Mouse (Mus musculus): ENCODE results near the gene Snurf.

The Snurf gene

GRCm38 (mm10) chr7:60004606-60005330 lies at the start of gene Snurf, which contains the start of gene Gm38393:
Gene Snurf, minus strand, starts transcription at chr7:60005049.
Gene Gm38393, minus strand, starts transcription at chr7:60005064.
- DNase-seq = peak; percentile 55

- DNase-seq = no peak
Measured at GRCm38 (mm10) chr7:60047481-60048201, 42.8 kb upstream of the Snurf start.

- no peak for DNase-seq
Measured at GRCm38 (mm10) chr7:60013186-60013585, 8.3 kb upstream of the Snurf start.

GRCm38 (mm10) chr7:60007727-60008360 lies 3.0 kb upstream of the Snurf start:
- DNase-seq = no peak

GRCm38 (mm10) chr7:60006262-60006661 lies 1.4 kb upstream of the Snurf start:
- no peak for DNase-seq

- peak; percentile 62 for DNase-seq
Measured at GRCm38 (mm10) chr7:60003921-60004605, 786 bp downstream of the Snurf start.

GRCm38 (mm10) chr7:60003006-60003865 lies 1.6 kb downstream of the Snurf start:
- no peak for DNase-seq

- DNase-seq = no peak
Measured at GRCm38 (mm10) chr7:59978646-59979045, 26.2 kb downstream of the Snurf start.

All from thymus, postnatal 4 days (tissue).